17 mouse cellular contexts compared by ENCODE assay signal in the genomic region with DNA sequence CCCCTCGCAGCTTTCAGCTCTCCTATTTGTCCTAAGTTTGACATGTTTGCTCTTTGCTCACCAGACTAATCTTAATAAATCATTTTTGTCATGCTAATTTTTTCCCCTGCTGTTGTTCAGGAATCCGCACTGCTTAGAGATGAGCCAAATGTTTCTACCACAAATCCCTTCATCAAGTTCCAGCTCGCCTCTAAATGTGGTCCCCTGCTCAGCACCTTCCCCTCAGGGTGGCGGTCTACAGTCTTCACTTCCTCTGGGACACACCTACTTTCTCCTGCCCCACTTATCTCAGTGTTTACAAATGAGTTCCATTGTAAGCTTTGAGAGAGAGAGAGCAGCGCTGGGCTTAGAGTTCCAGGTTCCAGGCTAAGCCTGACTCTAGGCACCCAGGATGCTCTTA.
"Had no signal": no experiment of that assay in that cellular context is flagged by ENCODE, and none has a peak within 500 bp of the region (broad histone marks: within the 10 kb centered on the region; RNA-seq: fewer than 3 reads in every experiment).

No protein-coding gene starts in this region.

- DNase-seq: kidney, adult 18-20 months; kidney, adult 9 months; kidney, postnatal 14 days; liver, postnatal 0 days; lung, embryonic 14.5 days; thymus, adult 18-20 months; thymus, postnatal 36 days had no signal

- H3K4me3 ChIP-seq: layer of hippocampus, adult 2 months; limb, embryonic 15.5 days; midbrain, embryonic 12.5 days; midbrain, embryonic 15.5 days; neural tube, embryonic 12.5 days; neural tube, embryonic 15.5 days had no signal

- H3K9ac ChIP-seq: limb, embryonic 15.5 days; liver, embryonic 14.5 days; liver, postnatal 0 days; lung, embryonic 14.5 days; midbrain, embryonic 12.5 days; midbrain, embryonic 15.5 days; neural tube, embryonic 12.5 days; neural tube, embryonic 15.5 days had no signal

- H3K9me3 ChIP-seq: limb, embryonic 15.5 days; midbrain, embryonic 12.5 days; midbrain, embryonic 15.5 days; neural tube, embryonic 12.5 days; neural tube, embryonic 15.5 days had no signal

- ATAC-seq: liver, postnatal 0 days; lung, postnatal 0 days; midbrain, embryonic 15.5 days had no signal

- H3K4me2 ChIP-seq: limb, embryonic 15.5 days; liver, embryonic 11.5 days; lung, embryonic 14.5 days; midbrain, embryonic 12.5 days; midbrain, embryonic 15.5 days; neural tube, embryonic 12.5 days; neural tube, embryonic 15.5 days had no signal

- H3K36me3 ChIP-seq: limb, embryonic 15.5 days; midbrain, embryonic 12.5 days; midbrain, embryonic 15.5 days; neural tube, embryonic 12.5 days; neural tube, embryonic 15.5 days had no signal

- H3K4me1 ChIP-seq: limb, embryonic 15.5 days had no signal

- H3K27me3 ChIP-seq: limb, embryonic 15.5 days; midbrain, embryonic 15.5 days; neural tube, embryonic 12.5 days; neural tube, embryonic 15.5 days had no signal

- H3K27ac ChIP-seq: layer of hippocampus, adult 2 months; limb, embryonic 15.5 days; liver, embryonic 14.5 days; macrophage; midbrain, embryonic 12.5 days; midbrain, embryonic 15.5 days; neural tube, embryonic 12.5 days; neural tube, embryonic 15.5 days had no signal
